Mouse (Mus musculus): ENCODE results near the gene Nrros. TPM values are rescaled to one million over a fixed set of nuclear protein-coding genes. Genes with fewer than 3 reads are reported as not detected.
A peak's percentile ranks its signal among the peaks of the same experiment; 100 is the strongest.

Gene Nrros
- total and polyA plus RNA-seq, 2 experiments: 4.1 to 5.9 TPM

DNA sequence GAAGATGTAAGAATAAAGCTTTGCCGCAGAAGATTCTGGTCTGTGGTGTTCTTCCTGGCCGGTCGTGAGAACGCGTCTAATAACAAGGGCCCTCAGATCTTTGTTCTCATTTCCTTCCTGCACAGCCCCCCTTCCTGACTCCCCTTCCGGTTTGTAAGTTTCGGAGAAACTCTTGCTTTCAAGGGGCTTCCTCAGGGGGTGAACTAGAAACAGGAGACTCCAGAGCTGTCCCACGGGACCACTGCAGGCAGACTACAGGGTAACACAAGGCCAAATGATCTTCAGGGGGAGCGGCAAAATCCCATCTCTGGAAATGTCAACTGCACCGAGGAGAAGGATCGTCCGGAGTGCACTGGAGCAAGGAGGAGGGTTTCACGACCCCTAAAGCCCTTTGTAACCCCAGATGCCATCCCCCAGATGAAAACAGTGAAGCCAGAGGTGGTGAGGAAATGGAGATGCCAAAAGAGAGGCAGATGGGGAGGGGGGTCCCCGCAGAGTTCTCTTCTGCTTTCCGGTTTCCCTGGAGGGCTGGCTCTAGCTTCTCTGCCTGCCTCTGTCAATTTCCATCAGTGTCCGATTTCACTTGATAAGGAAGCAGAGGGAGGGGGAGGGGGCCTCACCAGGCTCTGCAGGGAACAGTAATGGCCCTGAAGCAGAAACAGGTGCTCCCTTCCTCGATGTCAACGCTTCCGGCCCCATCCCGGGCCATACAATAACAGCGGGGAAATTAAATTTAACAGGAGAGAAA, 35.0 kb upstream of the Nrros start:
- Histone ChIP-seq H3K36me3 (ENCODE audit: control insufficient read depth, insufficient read depth, low read length) (no peaks in the 10 kb centered on the region), H3K9ac (ENCODE audit: low read depth, low read length) (peak overlapping the region; percentile 51), H3K27me3 (ENCODE audit: control insufficient read depth, insufficient read depth, low read length) (no peaks in the 10 kb centered on the region), H3K27ac (replicated peaks; ENCODE audit: insufficient read depth, low read depth, low read length) (peak overlapping the region; percentile 92), H3K79me2 (ENCODE audit: control insufficient read depth, insufficient read depth, low read length) (no peaks in the 10 kb centered on the region), H3K4me1 (ENCODE audit: control insufficient read depth, insufficient read depth, low read length) (no peaks in the 10 kb centered on the region), H3K4me3 (ENCODE audit: insufficient read depth, low read depth, low read length) (peak overlapping the region; percentile 60)
- no peak for DNase-seq (ENCODE audit: extremely low read depth, low read depth, low spot score)
- 70% methylated on average over 21 of the region's 21 CpGs for WGBS
- TF ChIP-seq POLR2A (IDR thresholded peaks at IDR 0.05; ENCODE audit: extremely low read depth, insufficient read depth, low read length) (no peak), CTCF (IDR thresholded peaks at IDR 0.05; ENCODE audit: low read depth, low read length) (no peak)

DNA sequence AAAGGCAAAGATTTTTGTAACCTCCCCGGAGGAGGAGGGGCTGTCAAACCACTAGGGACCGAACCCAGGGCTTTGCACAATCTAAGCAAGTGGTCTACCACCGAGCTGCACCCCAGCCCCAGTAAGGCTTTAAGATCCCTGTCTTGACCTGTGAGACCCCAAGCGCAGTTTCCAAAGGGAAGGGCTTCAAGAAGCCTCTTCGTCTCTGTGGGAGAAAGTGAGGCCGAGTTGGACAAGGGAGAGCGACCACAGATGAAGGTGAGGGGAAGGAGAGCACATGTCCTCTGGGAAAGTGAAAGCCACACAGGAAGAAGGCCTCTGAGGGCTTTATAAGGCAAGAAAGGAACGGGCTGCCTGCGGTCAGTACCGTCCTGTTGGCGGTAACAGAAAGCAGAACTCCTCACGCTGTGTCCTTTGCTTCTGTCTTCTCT, 24.6 kb upstream of the Nrros start:
- H3K9ac ChIP-seq (ENCODE audit: low read depth, low read length): no peak overlapping the region
- H3K4me3 ChIP-seq (ENCODE audit: insufficient read depth, low read depth, low read length): no peak overlapping the region
- no peaks in the 10 kb centered on the region for H3K36me3 ChIP-seq (ENCODE audit: control insufficient read depth, insufficient read depth, low read length)
- H3K79me2 ChIP-seq (ENCODE audit: control insufficient read depth, insufficient read depth, low read length): no peaks in the 10 kb centered on the region
- H3K27ac ChIP-seq (replicated peaks; ENCODE audit: insufficient read depth, low read depth, low read length): peak overlapping the region; percentile 59; the same call in 1 of the 2 replicates
- TF ChIP-seq CTCF (IDR thresholded peaks at IDR 0.05; ENCODE audit: low read depth, low read length): no peak
- no peak for TF ChIP-seq POLR2A (IDR thresholded peaks at IDR 0.05; ENCODE audit: extremely low read depth, insufficient read depth, low read length)
- H3K27me3 ChIP-seq (ENCODE audit: control insufficient read depth, insufficient read depth, low read length): no peaks in the 10 kb centered on the region
- H3K4me1 ChIP-seq (ENCODE audit: control insufficient read depth, insufficient read depth, low read length): no peaks in the 10 kb centered on the region
- peak; percentile 46 for DNase-seq (ENCODE audit: extremely low read depth, low read depth, low spot score)
- 61% methylated on average over 12 of the region's 12 CpGs for WGBS

DNA sequence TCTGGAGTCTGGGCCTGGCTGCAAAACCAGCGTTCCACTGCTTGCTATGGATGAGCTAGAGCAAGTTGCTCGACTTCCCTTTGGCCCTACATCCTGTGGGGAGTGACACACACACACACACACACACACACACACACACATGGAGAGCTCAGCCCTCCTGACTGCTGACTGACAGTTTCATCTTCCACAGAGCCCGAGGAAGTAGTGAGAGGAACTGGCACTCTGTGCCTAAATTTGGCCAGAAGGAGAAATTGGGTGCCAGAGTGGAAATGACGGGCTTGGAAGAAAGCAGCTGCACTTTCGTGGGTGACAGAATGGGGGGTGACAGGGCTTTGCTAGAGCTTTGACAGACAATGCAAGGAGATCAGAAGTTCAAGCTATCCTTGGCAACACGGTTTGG, 23.7 kb upstream of the Nrros start:
- Histone ChIP-seq H3K27me3 (ENCODE audit: control insufficient read depth, insufficient read depth, low read length) (no peaks in the 10 kb centered on the region), H3K4me3 (ENCODE audit: insufficient read depth, low read depth, low read length) (no peak overlapping the region), H3K4me1 (ENCODE audit: control insufficient read depth, insufficient read depth, low read length) (no peaks in the 10 kb centered on the region), H3K79me2 (ENCODE audit: control insufficient read depth, insufficient read depth, low read length) (no peaks in the 10 kb centered on the region), H3K36me3 (ENCODE audit: control insufficient read depth, insufficient read depth, low read length) (no peaks in the 10 kb centered on the region), H3K9ac (ENCODE audit: low read depth, low read length) (no peak overlapping the region), H3K27ac (replicated peaks; ENCODE audit: insufficient read depth, low read depth, low read length) (peak overlapping the region; percentile 6; the same call in 1 of the 2 replicates)
- WGBS: 64% methylated on average over 6 of the region's 6 CpGs
- peak; percentile 38 for DNase-seq (ENCODE audit: extremely low read depth, low read depth, low spot score)
- TF ChIP-seq CTCF (IDR thresholded peaks at IDR 0.05; ENCODE audit: low read depth, low read length): no peak
- TF ChIP-seq POLR2A (IDR thresholded peaks at IDR 0.05; ENCODE audit: extremely low read depth, insufficient read depth, low read length): no peak

DNA sequence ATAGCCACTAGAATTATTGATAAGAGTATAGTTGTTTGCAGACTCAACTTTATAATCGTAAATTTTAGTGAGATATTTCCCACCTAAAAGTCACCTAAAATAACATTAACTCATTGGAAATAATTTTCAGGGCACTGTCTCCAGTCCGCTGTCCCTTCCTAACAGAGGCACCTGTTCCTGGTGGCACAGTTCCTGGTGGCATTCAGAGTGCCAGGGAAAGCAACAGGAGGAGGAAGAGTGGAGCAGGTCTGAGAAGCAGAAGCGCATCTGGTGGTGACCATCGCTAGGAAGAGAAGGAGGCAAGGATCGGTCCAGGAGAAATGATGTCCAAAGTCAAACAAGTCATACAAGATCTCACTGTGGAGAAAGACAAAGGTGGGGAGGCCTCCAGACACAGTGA, 20.7 kb upstream of the Nrros start:
- WGBS: 94% methylated on average over 5 of the region's 5 CpGs
- Histone ChIP-seq H3K9ac (ENCODE audit: low read depth, low read length) (no peak overlapping the region), H3K4me1 (ENCODE audit: control insufficient read depth, insufficient read depth, low read length) (no peaks in the 10 kb centered on the region), H3K4me3 (ENCODE audit: insufficient read depth, low read depth, low read length) (no peak overlapping the region), H3K79me2 (ENCODE audit: control insufficient read depth, insufficient read depth, low read length) (no peaks in the 10 kb centered on the region), H3K27ac (replicated peaks; ENCODE audit: insufficient read depth, low read depth, low read length) (no peak overlapping the region), H3K36me3 (ENCODE audit: control insufficient read depth, insufficient read depth, low read length) (no peaks in the 10 kb centered on the region), H3K27me3 (ENCODE audit: control insufficient read depth, insufficient read depth, low read length) (no peaks in the 10 kb centered on the region)
- DNase-seq (ENCODE audit: extremely low read depth, low read depth, low spot score): no peak
- TF ChIP-seq POLR2A (IDR thresholded peaks at IDR 0.05; ENCODE audit: extremely low read depth, insufficient read depth, low read length): no peak
- TF ChIP-seq CTCF (IDR thresholded peaks at IDR 0.05; ENCODE audit: low read depth, low read length): no peak

DNA sequence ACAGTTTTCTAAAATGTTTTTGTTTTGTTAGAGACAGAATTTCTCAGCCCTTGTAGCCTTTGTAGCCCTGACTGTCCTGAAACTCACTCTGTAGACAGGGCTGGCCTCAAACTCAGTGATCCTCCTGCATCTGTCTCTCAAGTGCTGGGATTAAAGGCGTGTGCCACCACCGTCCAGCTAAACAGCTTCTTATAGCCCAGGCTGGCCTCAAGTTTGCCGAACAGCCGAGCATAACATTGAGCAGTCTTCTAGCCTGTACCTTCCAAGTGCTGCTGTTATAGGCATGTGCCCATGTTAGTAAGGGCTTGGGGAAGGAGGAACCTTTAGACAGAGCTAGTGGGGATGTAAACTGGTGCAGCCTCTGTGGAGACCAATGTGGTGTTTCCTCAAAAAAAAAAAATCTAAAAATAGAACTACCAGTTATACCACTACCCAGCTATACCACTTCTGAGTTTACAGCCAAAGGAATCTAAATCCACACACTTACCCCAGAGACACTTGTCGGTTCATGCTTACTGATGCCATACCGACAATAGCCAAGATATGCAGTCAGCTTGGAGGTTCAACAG, 14.0 kb upstream of the Nrros start, which contains the start of gene Bex6:
TSS of gene Bex6 (plus strand) at position 491 of the 569 bp plus-strand sequence.
- Histone ChIP-seq H3K4me3 (ENCODE audit: insufficient read depth, low read depth, low read length) (no peak within 1 kb of the TSS), H3K4me1 (ENCODE audit: control insufficient read depth, insufficient read depth, low read length) (no peaks in the 10 kb centered on the region), H3K27me3 (ENCODE audit: control insufficient read depth, insufficient read depth, low read length) (no peaks in the 10 kb centered on the region), H3K27ac (replicated peaks; ENCODE audit: insufficient read depth, low read depth, low read length) (no peak within 1 kb of the TSS), H3K9ac (ENCODE audit: low read depth, low read length) (no peak within 1 kb of the TSS), H3K36me3 (ENCODE audit: control insufficient read depth, insufficient read depth, low read length) (no peaks in the 10 kb centered on the region), H3K79me2 (ENCODE audit: control insufficient read depth, insufficient read depth, low read length) (no peaks in the 10 kb centered on the region)
- WGBS: 95% methylated on average over 6 of the region's 6 CpGs
- TF ChIP-seq CTCF (IDR thresholded peaks at IDR 0.05; ENCODE audit: low read depth, low read length): no peak
- no peak for TF ChIP-seq POLR2A (IDR thresholded peaks at IDR 0.05; ENCODE audit: extremely low read depth, insufficient read depth, low read length)
- no peak for DNase-seq (ENCODE audit: extremely low read depth, low read depth, low spot score)
